Mouse (Mus musculus) liver, adult 2 months (tissue): ENCODE measurements around the gene Iscu.

Experiments used
- CTCF ChIP-seq: fragments of 200-500 bp; IDR thresholded peaks from 2 replicates; pipeline ENCODE4 v1.5.1; 2011; ENCODE audit warnings: low read depth, low read length, control low read depth
- POLR2A ChIP-seq: fragments of 200-500 bp; IDR thresholded peaks from 2 replicates; pipeline ENCODE4 v1.6.1; 2011; ENCODE audit warnings: low read length, control low read depth; ENCODE audit not compliant: insufficient read depth; ENCODE audit errors: extremely low read depth

- no peak for TF ChIP-seq CTCF
- no peak for TF ChIP-seq POLR2A
These were observed 41.9 kb upstream of the Iscu start for GRCm38 (mm10) chr5:113730641-113731121.
